Mouse (Mus musculus) megakaryocyte, embryonic 14.5 days (primary cell): ENCODE results near the gene Tubg1.

Experiments
- FLI1 ChIP-seq: IDR thresholded peaks from 2 replicates; pipeline ENCODE4 v1.6.1; 2012; ENCODE audit warnings: low read length, inconsistent platforms, mixed read lengths
- GATA1 ChIP-seq: IDR thresholded peaks from 3 replicates; pipeline ENCODE4 v1.6.1; 2012; ENCODE audit warnings: mixed read lengths, low read length, inconsistent platforms, borderline replicate concordance

GRCm38 (mm10) chr11:101171721-101172433 lies 52.1 kb downstream of the Tubg1 start:
- TF ChIP-seq GATA1 = no peak
- no peak for TF ChIP-seq FLI1
